Mouse (Mus musculus) right cerebral cortex, adult 18-20 months (tissue): ENCODE results near the gene Cela1.

ENCODE experiments used
- DNase-seq: peaks from one replicate; pipeline ENCODE4 v3.0.0; 2022; ENCODE audit warnings: mixed read lengths

The Cela1 gene

DNA sequence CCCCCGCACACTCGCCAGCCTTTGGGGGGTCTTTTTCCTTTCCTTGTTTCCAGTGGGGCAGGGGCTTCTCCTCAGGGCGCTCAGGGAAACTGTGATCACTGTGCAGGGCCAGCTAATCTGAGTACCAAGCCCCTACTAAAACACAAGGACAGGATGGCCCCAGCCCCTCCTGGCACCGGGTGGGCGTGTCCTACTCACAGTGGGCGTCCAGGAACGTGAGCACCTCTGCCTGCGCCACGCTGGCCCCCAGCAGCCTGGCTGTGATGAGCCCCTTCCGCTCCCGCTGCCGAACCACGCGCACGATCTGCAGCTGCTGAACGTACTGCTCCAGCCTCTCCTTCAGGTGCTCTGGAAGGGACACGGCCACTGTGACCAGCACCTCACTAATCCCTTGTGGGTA lies 16.2 kb upstream of the Cela1 start:
- DNase-seq = no peak

- DNase-seq = no peak
Observed at GRCm38 (mm10) chr15:100701856-100702255, 14.1 kb upstream of the Cela1 start.

GRCm38 (mm10) chr15:100701108-100701507 lies 13.4 kb upstream of the Cela1 start:
- peak; percentile 8 for DNase-seq

DNA sequence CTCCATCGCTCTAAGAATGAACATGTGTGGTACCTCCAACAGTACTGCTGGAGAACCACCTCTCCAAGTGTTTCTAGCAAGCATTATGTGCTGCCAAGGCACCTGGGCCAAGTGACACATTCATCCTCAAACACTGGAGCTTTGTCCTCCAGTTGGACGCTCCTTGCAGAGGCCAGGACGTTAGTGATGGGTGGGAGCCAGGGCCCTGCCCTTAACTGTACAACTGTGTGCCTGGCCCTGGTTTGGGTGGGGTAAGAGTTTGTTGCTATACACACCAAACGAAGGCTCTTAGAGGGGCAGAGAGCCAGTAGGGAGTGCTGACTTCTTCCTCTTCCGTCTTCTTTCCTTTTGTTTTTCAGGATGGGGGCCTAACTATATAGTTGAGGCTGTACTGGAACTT lies 12.7 kb upstream of the Cela1 start:
- DNase-seq = no peak

DNA sequence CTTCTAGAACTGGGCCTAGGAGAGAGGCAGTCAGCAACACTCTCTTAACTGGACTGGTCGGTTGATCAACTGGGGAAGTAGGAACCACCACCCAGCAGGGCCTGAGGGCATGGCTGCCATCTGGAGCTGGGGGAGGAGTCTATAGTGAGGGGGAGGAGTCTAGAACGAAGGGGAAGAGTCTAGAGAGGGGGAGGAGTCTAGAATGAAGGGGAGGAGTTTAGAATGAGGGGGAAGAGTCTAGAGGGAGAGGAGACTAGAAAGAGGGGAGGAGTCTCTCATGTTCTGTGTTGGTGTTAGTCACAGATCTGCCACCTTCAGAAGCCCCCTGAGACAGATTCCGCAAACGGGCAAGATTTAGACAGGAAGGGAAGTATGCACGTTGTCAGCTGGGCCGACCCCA lies 11.7 kb upstream of the Cela1 start:
- DNase-seq = no peak

DNA sequence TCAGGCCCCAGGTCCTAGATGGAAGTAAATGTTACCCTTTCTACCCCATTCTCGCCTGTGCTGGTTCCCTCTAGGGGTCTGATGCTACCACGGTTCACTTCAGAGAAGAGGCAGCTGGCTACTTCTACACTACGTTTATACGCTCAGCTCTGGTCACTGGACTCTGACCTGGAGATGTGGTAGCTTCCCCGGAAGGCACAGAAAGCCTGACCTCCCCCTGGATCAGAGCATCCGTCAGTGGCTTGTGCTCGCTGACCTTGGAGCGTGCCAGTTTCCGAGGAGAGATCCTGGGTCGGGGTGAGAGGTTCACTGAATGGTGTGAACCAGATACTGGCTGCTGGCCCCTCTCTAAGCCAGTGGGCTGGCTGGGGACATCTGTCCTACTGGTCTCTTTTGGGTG lies 10.4 kb upstream of the Cela1 start:
- no peak for DNase-seq

DNA sequence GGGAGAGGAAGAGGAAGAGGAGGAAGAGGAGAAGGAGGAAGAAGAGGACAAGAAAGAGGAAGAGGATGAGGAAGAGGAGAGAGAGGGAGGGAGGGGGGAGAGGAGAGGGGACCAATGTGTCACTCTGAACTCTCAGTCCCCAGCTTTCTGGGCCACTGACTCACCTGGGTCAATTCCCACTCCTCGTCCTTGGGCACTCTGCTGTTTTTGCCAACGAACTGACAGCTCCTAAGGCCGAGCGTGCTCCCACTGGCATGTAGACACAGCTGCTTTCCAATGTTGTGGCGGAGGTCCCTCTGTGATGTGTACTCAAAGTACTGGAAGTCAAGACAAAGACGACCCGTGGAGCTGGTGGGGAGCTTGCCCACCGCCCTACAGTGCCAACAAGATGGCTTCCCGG lies 6.7 kb upstream of the Cela1 start:
- no peak for DNase-seq

DNA sequence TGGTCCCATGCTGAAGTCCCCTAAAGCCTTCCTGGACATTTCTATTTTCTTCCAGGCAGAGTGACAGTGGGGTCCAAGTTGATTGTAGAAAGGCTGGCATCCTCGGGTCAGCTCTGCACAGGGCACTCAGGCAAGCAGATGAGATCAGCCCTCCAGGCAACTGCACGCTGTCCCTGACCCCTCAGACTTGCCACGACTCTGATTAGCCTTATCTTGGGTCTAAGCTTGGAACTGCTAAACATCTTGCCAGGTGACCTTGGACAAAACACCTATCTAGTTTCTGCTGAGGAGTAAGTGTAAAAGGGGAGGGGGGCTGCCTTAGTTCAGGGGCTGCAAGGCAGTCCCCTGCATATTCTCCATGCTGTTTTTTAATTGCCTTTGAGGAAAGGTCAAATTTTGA lies 4.3 kb upstream of the Cela1 start:
- DNase-seq = no peak

DNA sequence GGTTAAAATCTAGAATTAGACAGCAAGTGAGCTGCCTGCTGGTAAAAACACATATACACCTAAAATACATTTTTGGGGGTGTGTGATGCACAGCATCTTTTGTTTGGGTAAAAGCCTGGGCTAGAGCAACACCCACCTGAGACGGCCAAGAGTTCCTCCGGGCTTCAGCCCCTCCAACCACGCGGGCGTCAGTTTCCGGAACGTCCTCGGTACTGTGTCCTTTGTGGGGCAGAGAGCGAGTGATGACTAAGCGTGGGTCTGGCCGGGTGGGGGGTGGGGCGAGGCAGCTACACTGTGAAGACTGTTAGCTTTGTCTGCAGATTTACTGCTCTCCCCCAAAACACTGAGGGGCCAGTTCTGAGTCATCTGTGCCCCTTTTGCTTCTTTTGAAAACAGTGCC lies 732 bp downstream of the Cela1 start:
- DNase-seq = peak; percentile 39

GRCm38 (mm10) chr15:100686434-100686833 lies 1.3 kb downstream of the Cela1 start:
- no peak for DNase-seq

- DNase-seq = no peak
Observed at GRCm38 (mm10) chr15:100685849-100686248, 1.9 kb downstream of the Cela1 start.

GRCm38 (mm10) chr15:100685255-100685654 lies 2.5 kb downstream of the Cela1 start:
- no peak for DNase-seq

DNA sequence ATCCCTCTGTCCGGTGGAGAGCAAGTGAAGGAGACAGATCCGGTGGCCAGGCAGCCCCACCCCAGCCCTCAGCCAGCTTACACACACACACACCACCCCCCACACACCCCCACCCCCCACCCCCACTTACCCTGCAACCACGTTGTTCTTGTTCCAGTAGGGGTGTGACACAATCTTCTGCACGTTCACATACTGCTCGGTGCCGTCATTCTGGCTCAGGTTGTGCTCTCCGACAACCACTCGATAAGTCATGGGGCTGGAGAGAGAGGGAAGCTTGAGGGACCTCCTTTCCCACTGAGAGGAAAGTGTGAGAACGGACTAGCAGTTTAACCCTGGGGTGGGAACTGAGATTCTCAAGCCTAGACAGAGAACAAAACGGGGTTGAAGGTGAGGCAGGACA lies 3.3 kb downstream of the Cela1 start:
- no peak for DNase-seq

DNA sequence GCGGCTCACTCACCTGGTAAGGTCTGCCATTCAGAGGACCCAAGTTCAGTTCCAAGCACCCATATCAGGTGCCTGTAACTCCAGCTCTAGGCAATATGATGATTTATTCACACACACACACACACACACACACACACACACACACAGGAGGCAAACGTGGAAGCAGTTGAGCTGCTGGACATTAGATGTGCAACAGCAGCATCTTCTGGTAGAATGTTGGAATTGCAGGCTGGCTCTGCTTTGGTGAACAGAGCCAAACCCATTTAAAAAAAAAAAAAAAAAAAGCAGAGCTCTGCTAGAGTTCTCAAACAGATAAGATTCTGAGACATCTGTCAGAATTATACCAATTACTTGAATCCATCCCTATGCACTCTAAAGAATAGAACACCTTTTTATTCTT lies 4.7 kb downstream of the Cela1 start:
- DNase-seq = peak; percentile 54

DNA sequence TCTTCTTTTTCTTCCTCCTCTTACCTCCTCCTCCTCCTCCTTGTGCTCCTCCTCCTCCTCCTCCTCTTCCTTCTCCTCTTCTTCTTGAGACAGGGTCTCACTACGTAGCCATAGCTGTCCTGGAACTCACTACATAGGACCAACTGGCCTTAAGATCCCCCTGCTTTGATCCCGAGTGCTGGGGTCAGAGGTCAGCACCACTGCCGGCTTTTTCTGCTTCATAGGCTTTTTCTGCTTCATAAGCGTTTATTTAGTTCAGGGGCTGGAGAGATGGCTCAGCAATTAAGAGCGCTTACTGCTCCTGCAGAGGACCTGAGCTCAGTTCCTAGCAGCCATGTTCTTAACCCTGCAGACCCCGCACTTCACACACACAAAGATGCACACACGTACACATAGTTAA lies 6.0 kb downstream of the Cela1 start:
- DNase-seq = no peak

GRCm38 (mm10) chr15:100680381-100680780 lies 7.3 kb downstream of the Cela1 start:
- no peak for DNase-seq

DNA sequence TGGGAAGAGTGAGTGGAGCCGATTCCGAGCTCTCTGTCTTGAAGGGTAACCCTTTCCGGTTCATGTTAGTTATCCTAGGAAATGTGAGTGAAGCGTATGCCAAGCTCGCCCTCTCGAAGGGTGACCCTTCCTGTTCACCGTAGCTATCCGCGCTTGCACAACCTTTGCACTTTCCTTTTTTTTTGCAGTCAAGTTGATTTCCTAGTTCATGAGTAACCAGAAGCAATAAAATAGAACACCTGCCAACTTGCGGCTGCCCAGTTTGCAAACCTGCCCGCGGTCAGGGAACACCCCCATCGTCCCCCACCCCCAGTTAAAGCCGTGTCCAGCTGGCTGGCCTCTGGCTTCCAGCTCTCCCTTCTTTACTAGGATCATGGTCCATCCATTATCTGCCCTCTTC lies 8.7 kb downstream of the Cela1 start:
- DNase-seq = no peak

DNA sequence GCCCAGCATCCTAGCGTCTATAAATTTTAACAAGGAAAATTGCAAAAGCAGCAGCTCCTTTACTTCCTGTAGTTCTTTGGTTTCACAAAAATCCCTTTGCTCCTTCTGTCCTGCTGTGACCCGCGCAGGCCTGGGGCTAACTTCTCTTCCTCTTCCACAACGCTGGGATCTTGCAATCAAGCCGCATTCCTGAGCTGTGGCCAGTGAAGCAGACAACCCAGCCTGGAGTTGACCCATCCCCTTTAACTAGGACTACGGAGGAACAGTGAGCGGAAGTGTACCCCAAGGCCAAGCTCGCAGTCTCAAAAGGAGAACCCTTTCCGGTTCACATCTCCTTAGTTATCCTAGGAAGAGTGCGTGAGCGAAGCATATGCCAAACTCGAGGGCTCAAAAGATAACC lies 9.1 kb downstream of the Cela1 start:
- DNase-seq = no peak

DNA sequence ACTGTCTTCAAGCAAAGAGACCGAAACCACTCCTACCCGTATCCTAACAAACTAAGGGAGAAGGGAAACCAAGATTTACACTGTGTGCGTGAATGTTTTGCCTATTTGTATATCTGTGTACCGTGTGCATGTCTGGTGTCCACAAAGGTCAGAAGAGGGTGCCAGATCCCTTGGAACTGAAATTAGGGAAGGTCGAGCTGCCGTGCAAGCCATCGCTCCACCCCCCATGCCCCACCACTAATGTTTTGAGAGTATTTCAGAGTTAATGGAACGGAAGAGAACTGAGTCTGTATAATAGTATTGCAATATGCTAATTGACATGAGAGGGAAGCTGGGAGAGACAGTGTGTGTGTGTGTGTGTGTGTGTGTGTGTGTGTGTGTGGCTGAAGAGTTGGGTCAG lies 10.0 kb downstream of the Cela1 start:
- DNase-seq = no peak

DNA sequence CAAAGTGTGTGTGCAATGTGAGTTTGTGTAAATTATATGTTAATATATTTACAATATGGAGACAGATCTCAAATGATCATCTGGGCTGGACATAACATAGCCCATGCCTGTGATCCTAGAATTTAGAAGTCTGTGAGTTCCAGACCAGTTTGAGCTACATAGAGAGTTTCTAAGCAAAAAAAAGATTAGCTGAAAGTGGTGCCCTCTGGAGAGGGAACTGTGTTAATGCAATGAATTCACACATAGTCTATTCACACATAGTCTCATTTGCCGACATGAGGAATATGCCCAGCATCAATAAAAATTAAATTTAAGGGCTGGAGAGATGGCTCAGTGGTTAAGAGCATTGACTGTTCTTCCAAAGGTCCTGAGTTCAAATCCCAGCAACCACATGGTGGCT lies 11.2 kb downstream of the Cela1 start:
- DNase-seq = no peak

DNA sequence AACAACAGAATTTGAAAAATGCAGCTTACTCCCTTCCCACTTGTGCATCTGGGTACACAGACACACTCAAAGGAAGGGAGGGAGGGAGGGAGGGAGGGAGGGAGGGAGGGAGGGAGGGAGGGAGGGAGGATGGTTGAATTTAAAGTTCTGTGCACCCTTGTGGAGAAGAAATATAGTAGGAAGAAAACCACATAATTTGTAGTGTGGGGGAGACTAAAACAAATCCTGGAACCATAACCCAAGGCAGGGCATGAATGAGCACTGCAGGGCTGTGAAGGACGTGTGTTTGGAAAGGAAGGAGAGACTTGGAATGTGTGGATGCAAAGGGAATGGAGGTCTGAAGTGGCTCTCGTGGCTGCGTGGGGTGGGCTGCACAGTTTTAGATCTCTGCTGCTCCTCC lies 12.2 kb downstream of the Cela1 start:
- DNase-seq = no peak

DNA sequence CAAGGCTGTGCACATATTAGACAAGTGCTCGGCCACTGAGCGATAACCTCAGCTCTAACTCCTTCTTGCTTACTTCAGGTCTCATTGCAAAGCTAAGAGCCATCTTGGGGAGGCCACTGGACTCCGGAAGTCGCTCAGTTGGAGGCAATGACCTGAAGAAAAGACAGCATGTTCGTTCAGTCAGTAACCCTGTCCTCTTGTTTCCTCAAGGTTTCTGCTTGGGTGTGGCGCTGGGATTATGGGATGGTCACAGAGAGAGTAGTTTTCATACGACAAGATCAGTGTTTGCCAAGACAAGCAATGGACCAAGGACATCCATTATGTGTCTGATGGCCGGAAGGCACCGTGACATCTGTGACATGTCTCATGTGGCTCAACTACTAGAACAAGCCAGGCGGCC lies 13.2 kb downstream of the Cela1 start:
- no peak for DNase-seq

- no peak for DNase-seq
Observed at GRCm38 (mm10) chr15:100673585-100674391, 13.9 kb downstream of the Cela1 start.

- no peak for DNase-seq
Observed at GRCm38 (mm10) chr15:100670833-100671232, 16.9 kb downstream of the Cela1 start.

DNA sequence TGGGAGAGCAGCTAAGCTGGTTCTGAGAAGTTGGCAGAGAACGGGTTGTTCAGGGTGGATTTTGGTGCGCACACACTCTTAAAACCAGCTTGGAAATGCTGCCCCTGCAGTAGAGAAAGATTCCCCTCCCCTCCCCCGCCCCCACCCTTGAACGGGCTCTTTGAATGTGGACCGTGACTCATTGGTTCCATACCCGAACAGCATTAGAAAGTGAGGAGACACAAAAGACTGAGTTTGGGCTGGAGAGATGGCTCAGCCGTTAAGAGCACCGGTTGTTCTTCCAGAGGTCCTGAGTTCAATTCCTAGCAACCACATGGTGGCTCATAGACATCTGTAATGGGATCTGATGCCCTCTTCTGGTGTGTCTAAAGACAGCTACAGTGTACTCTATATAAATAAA lies 17.7 kb downstream of the Cela1 start:
- DNase-seq = no peak
